Mouse (Mus musculus) liver, embryonic 16.5 days (tissue): ENCODE measurements around the gene Klk8. TPM values are rescaled to one million over a fixed set of nuclear protein-coding genes. Genes with fewer than 3 reads are reported as not detected.
A peak's percentile ranks its signal among the peaks of the same experiment; 100 is the strongest.

Experiments
- ATAC-seq: fragments of 200-750 bp; cut with Nextera tagmentation; 2 replicates; pipeline ENCODE4 v1.8.0; 2017; ENCODE audit warnings: low read depth, mild to moderate bottlenecking, moderate number of reproducible peaks, moderate library complexity
- H3K27ac ChIP-seq: fragments of 300-500 bp; sonication (generic); 2 replicates; pipeline ENCODE4 v1.5.1; 2014; ENCODE audit warnings: mild to moderate bottlenecking, low read length
- H3K27me3 ChIP-seq: fragments of 300-500 bp; sonication (generic); 2 replicates; pipeline ENCODE4 v1.6.1; 2014; ENCODE audit warnings: low read depth, low read length, mixed read lengths; ENCODE audit not compliant: control insufficient read depth, insufficient read depth
- H3K36me3 ChIP-seq: fragments of 300-500 bp; sonication (generic); 2 replicates; pipeline ENCODE4 v1.6.1; 2014; ENCODE audit warnings: mild to moderate bottlenecking; ENCODE audit not compliant: control insufficient read depth, insufficient read depth
- H3K4me1 ChIP-seq: fragments of 300-500 bp; sonication (generic); 2 replicates; pipeline ENCODE4 v1.6.1; 2014; ENCODE audit warnings: low read depth, low read length, mixed read lengths; ENCODE audit not compliant: control insufficient read depth
- H3K4me2 ChIP-seq: fragments of 300-500 bp; sonication (generic); 2 replicates; pipeline ENCODE4 v1.6.1; 2014; ENCODE audit warnings: low read depth, low read length, mixed read lengths
- H3K4me3 ChIP-seq: fragments of 300-500 bp; sonication (generic); 2 replicates; pipeline ENCODE4 v1.5.1; 2014; ENCODE audit warnings: low read depth, mild to moderate bottlenecking, low read length
- H3K9ac ChIP-seq: fragments of 300-500 bp; sonication (generic); 2 replicates; pipeline ENCODE4 v1.6.1; 2014; ENCODE audit warnings: low read depth, low read length
- H3K9me3 ChIP-seq: fragments of 300-500 bp; sonication (generic); replicated peaks from 2 replicates; pipeline ENCODE4 v1.6.1; 2016; ENCODE audit warnings: low read length; ENCODE audit not compliant: control insufficient read depth
- WGBS: fragments of 180-500 bp; shearing (Covaris S2); extraction: QIAGEN DNeasy Blood & Tissue Kit; methylation state at CpG from one replicate; pipeline ENCODE4 v1.1.7; 2014; ENCODE audit not compliant: insufficient replicate concordance; 5-methylcytosine and 5-hydroxymethylcytosine counted together
- polyA plus RNA-seq: library from polyadenylated mRNA; unstranded; fragments of >200 nt; fragmentation: Nextera tagmentation; extraction: Ambion mirVana; gene quantifications from 2 replicates; pipeline ENCODE4 v1.2.1, GENCODE M21; 2015

Klk8 gene
- polyA plus RNA-seq, 1 experiment from 2014 or later: 4.3 TPM

DNA sequence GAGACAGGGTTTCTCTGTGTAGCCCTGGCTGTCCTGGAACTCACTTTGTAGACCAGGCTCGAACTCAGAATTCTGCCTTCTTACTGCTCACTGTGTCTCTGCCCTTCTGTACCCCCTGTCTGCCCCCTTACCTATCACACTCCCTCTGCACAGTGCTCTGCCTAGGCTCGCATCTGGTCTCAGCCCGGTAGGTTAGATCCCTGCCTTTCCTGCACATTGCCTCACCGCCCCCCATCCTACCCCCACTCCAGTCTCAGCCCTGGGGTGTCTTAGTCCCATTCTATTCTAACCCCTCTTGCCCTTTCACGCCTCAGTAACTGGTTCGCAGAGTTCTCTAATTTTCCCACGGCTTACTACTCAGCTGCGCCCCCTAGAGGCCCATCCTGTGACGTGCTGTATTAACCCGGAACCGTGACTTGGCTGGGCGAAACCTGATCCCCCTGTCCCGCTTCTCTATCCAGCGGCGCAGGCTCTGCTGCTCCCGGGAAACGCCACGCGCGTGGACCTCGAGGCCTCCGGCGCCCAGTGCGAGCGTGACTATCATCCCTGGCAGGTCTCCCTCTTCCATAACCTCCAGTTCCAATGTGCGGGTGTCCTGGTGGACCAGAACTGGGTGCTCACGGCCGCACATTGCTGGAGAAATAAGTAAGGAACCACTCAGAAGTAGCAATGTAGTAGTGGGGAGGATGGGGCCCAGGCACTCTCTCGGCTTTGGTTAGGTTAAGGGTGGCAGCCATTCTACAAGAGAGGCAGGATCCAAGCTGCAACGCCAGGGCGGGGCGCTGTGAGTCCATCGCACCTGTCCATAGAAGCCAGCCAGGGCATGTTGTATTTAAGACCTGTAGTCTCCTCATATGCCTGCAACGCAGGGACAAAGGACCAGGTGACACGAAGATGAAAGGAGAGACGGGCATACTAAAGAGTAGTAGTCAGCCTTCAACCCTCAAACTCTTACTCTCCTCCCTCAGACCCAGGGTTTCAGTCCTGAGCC is 14.8 kb upstream of the Klk8 start:
- Histone ChIP-seq H3K9ac (no peak overlapping the region), H3K4me1 (no peaks in the 10 kb centered on the region; the same call in 1 of the 2 replicates), H3K9me3 (no peaks in the 10 kb centered on the region), H3K36me3 (no peaks in the 10 kb centered on the region), H3K4me3 (no peak overlapping the region), H3K27ac (no peak overlapping the region), H3K4me2 (peak overlapping the region; percentile 29; the same call in 1 of the 2 replicates), H3K27me3 (peaks cover 9% of the 10 kb centered on the region)
- 6% methylated on average over 36 of the region's 36 CpGs for WGBS
- no peak for ATAC-seq

DNA sequence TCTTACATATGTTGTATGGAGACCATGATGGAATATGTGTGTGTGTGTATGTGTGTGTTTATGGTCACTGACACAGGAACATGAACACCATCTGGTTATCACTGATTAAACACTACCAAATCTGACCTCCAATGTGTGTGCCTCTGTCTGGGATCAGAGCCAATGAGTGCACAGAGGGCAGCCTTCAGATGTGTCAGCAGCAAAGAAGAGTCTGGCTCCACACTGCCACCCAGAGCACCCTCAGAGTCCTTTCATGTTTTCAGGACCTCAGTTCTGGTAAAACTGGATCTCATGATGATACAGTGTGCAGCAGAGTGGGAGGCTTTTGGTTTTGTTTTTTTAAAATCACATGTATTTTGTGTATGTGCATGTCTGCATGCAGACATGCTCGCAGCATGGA is 12.1 kb upstream of the Klk8 start:
- no peak overlapping the region for H3K4me2 ChIP-seq
- no peak overlapping the region for H3K27ac ChIP-seq
- WGBS: 65% methylated on average over 1 of the region's 1 CpGs
- no peak overlapping the region for H3K9ac ChIP-seq
- no peaks in the 10 kb centered on the region; the same call in 1 of the 2 replicates for H3K4me1 ChIP-seq
- no peak overlapping the region for H3K4me3 ChIP-seq
- H3K36me3 ChIP-seq: no peaks in the 10 kb centered on the region
- H3K9me3 ChIP-seq: no peaks in the 10 kb centered on the region
- ATAC-seq: no peak
- H3K27me3 ChIP-seq: peaks cover 9% of the 10 kb centered on the region

DNA sequence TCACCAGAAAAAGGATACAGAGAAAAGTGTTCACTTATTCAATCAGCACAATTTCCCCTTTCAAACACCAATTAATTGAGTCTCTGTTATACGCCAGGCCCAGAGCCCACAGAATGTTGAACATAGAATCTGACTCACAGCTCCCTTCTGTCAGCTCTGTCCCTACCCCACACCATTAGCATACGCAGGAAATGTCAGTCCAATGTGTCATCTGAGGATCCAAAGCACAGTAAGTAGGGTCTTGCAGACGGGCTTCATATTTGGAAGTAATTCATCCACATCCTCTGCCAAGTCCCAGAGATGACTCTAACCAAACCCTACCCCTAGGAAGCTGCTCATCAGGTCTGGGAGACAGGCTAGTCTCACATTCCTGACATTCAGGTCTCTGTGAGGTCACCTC is 9.3 kb upstream of the Klk8 start:
- Histone ChIP-seq H3K9me3 (no peaks in the 10 kb centered on the region), H3K27me3 (peaks cover 4% of the 10 kb centered on the region; the same call in 1 of the 2 replicates), H3K4me2 (no peak overlapping the region), H3K4me1 (no peaks in the 10 kb centered on the region), H3K9ac (no peak overlapping the region), H3K4me3 (no peak overlapping the region), H3K36me3 (no peaks in the 10 kb centered on the region), H3K27ac (no peak overlapping the region)
- ATAC-seq: no peak
- WGBS: 39% methylated on average over 3 of the region's 3 CpGs

DNA sequence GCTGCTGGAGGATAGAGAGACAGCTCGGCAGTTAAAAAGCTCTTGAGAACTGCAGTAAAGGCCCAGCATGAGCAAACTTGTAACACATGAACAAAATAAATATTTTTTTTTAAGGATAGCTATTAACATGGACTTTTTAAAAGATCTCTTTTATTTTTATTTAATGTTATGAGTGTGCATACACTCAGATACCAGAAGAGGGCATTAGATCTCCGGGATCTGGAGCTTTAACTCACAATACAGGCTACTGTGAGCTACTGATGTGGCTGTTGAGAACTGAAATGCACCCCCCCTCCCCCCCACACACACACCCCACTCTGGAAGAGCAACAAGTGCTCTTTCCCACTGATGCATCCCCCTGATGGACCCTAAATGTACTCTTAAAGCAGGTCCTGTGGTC is 8.1 kb upstream of the Klk8 start:
- Histone ChIP-seq H3K27ac (no peak overlapping the region), H3K4me1 (no peaks in the 10 kb centered on the region), H3K4me3 (no peak overlapping the region), H3K9ac (no peak overlapping the region), H3K4me2 (no peak overlapping the region), H3K27me3 (no peaks in the 10 kb centered on the region), H3K36me3 (no peaks in the 10 kb centered on the region), H3K9me3 (no peaks in the 10 kb centered on the region)
- 35% methylated on average over 2 of the region's 2 CpGs for WGBS
- no peak for ATAC-seq

DNA sequence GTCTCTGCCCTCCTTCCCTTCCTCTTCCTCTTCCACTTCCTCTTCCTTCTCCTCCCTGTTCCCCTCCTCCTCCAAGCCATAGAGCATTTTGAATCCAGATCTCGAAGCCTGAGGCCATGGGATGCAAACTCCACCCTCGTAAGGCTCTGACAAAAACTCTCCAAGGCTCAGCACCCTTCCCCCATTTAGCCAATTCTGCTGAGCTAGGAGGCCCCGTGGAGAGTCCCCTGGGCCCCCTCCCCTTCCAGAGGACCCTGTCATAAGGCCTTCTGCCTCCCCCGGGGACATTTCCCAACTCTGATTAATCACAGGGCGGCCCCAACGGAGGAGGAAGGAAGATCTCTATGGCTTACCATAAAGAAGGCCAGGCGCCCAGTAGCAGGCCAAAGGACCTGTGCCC is 5.8 kb upstream of the Klk8 start, which contains the start of gene Klk9:
Gene Klk9, plus strand, starts transcription at position 301 of the 400 bp plus-strand sequence.
- no peaks in the 10 kb centered on the region for H3K9me3 ChIP-seq
- H3K4me3 ChIP-seq: no peak within 1 kb of the TSS
- no peak within 1 kb of the TSS for H3K4me2 ChIP-seq
- no peaks in the 10 kb centered on the region for H3K36me3 ChIP-seq
- H3K27ac ChIP-seq: no peak within 1 kb of the TSS
- H3K27me3 ChIP-seq: peaks cover 11% of the 10 kb centered on the region
- H3K9ac ChIP-seq: no peak within 1 kb of the TSS
- WGBS: 50% methylated on average over 7 of the region's 7 CpGs
- H3K4me1 ChIP-seq: no peaks in the 10 kb centered on the region
- no peak for ATAC-seq

DNA sequence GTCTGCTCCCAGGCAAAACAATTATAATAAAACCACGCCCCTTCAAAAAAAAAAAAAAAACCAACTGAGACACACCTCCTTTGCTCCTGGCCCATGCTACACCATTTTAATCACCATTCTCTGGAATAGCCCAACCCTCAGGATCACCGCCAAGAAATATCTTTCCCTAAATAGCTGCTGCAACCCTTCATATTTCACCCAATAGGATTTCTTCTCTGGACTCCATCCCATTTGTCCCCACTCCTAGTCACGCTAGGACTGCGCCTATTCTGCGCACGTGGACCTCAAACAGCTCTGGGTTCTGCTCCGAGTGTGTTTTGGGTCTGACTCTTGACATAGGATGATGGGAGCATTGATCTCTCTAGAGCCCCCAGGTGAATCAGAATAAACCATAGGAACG is 1.0 kb upstream of the Klk8 start:
- Histone ChIP-seq H3K4me2 (peak overlapping the region; percentile 62; the same call in 1 of the 2 replicates), H3K27me3 (peaks cover 22% of the 10 kb centered on the region), H3K9me3 (no peaks in the 10 kb centered on the region), H3K9ac (no peak overlapping the region), H3K4me3 (no peak overlapping the region), H3K4me1 (no peaks in the 10 kb centered on the region), H3K27ac (no peak overlapping the region), H3K36me3 (no peaks in the 10 kb centered on the region)
- 14% methylated on average over 8 of the region's 8 CpGs for WGBS
- ATAC-seq: no peak

DNA sequence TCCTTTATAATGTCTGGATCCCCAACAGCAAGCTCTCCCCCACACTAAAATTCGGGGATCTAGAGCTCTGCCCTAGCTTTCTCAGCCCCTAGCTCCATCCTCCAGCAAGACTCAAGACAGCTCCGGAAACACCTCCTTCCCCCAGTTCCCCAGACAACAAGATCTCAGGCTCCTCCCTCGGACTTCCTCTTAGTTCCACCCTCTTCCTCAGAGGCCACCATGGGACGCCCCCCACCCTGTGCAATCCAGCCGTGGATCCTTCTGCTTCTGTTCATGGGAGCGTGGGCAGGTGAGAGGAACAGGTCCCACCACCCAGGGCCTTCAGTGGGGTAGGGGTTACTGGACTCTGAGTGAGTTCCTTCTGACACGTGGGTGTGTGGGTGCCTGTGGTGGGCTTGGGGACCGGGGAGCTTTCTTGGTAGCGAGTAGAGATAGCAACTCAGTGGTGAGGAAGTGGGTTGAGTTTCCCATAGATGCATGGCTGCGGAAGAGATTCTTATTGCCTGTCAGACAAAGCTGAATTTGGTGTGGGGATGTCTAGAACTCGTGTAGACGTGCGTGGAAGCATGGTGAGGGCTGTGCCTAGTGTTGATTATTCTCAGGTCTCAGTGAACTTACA is 576 bp downstream of the Klk8 start:
- WGBS: 8% methylated on average over 13 of the region's 13 CpGs
- Histone ChIP-seq H3K9me3 (no peaks in the 10 kb centered on the region), H3K9ac (no peak overlapping the region), H3K27me3 (peaks cover 22% of the 10 kb centered on the region), H3K4me1 (no peaks in the 10 kb centered on the region), H3K4me3 (peak overlapping the region; percentile 48; the same call in 1 of the 2 replicates), H3K4me2 (peak overlapping the region; percentile 62), H3K27ac (no peak overlapping the region), H3K36me3 (no peaks in the 10 kb centered on the region)
- ATAC-seq: 0 out of 2 replicates have a peak, but pooled peaks have one; percentile 27

DNA sequence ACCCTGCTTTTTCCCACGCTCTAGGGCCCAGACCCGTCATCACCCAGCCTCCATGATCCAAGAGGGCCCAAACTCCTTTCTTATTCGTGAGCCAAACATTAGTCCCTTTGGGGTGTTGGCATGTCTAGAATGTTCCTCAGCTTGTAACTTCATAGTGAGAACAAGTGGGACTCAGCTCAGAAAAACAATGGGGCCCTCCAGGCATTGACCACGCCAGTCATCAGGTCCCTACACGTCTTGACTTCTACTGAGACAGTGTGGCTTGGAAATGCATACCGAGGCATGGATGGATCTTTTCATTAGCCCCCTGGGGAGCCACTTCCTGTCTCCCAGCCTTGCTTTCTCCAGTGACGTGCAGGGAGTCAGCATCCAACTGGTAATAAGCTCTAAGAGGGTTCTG is 2.5 kb downstream of the Klk8 start:
- H3K9ac ChIP-seq: no peak overlapping the region
- no peaks in the 10 kb centered on the region for H3K9me3 ChIP-seq
- 44% methylated on average over 7 of the region's 7 CpGs for WGBS
- H3K4me2 ChIP-seq: no peak overlapping the region
- H3K4me3 ChIP-seq: no peak overlapping the region
- no peaks in the 10 kb centered on the region for H3K36me3 ChIP-seq
- no peaks in the 10 kb centered on the region for H3K4me1 ChIP-seq
- no peak for ATAC-seq
- no peak overlapping the region for H3K27ac ChIP-seq
- peaks cover 22% of the 10 kb centered on the region for H3K27me3 ChIP-seq

DNA sequence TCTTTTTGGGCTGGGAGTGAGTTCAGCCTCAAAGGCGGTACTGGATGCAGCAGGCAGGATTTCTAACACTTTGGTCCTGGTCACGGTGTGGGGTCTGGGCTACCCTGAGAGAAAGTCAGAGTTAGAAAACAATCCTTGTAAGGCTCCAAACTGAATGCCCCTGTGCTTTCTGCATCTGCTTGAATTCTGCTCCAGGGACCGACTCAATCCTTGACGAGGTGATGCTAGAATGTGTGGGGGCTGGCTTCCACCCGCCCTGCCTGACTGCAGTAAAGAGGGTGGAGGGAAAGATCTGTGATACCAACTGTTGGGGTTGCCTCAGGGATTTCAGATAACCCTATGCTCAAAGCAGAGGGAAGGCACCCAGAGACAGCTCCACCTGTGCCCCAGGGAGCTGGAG is 13.6 kb downstream of the Klk8 start, which contains the start of gene Klk7:
Gene Klk7, plus strand, starts transcription at position 301 of the 400 bp plus-strand sequence.
- H3K36me3 ChIP-seq: no peaks in the 10 kb centered on the region
- no peak within 1 kb of the TSS for H3K9ac ChIP-seq
- H3K9me3 ChIP-seq: no peaks in the 10 kb centered on the region
- H3K4me3 ChIP-seq: no peak within 1 kb of the TSS
- ATAC-seq: no peak
- H3K27ac ChIP-seq: no peak within 1 kb of the TSS
- H3K4me2 ChIP-seq: no peak within 1 kb of the TSS
- H3K4me1 ChIP-seq: no peaks in the 10 kb centered on the region
- no peaks in the 10 kb centered on the region for H3K27me3 ChIP-seq
- WGBS: 42% methylated on average over 5 of the region's 5 CpGs
